Mouse (Mus musculus) B cell, adult 2 months (primary cell): Measurements from ENCODE around the gene Shd.
"Not testable (repeated sequence)": the region's sequence is repeated elsewhere in the genome, so short reads cannot be mapped to it uniquely, and the experiment has no call there.

Source experiments
- DNase-seq, 2 experiments: peaks; one replicate each; pipeline ENCODE4 v3.0.0; 2022

Shd gene

GRCm38 (mm10) chr17:55969966-55970891, at the start of gene Shd:
TSS of gene Shd (plus strand) at chr17:55970467.
- no peak for DNase-seq

GRCm38 (mm10) chr17:55931553-55932502, 38.4 kb upstream of the Shd start:
- DNase-seq, result peak; percentile 63 to 70

DNA sequence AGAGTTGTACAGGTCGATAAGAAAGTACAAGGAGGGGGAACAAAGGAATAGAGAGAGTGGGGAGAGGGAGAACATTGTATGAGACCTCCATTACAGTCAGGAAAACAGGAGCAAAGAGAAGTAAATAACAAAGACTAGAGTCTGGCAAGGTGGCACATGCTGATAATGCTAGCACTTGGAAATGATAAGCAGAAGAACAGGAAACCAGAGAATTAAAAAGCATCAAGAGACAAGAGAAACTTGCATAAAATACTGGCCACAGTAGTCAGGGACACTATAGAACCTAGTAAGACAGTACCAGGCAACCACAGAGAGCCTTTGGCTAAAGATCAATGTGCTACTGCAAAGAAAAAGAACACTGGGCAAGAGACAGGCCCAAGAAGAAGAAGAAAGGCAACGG, 37.6 kb upstream of the Shd start:
- DNase-seq, result no peak

DNA sequence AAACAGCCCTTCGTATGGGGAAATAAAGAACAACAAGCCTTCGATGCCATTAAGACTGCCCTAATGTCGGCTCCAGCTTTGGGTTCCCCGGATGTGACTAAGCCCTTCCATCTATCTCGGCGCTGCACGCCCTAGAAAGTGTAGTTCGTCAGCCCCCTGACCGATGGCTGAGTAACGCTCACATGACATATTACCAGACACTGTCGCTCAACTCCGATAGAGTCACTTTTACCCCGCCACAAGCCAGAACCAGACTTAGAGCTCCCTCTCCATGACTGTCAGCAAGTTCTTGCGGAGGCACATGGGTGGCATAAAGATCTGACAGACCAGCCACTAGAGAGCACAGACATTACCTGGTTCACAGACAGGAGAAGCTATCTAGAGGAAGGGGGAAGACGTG, 37.1 kb upstream of the Shd start:
- no peak for DNase-seq

DNA sequence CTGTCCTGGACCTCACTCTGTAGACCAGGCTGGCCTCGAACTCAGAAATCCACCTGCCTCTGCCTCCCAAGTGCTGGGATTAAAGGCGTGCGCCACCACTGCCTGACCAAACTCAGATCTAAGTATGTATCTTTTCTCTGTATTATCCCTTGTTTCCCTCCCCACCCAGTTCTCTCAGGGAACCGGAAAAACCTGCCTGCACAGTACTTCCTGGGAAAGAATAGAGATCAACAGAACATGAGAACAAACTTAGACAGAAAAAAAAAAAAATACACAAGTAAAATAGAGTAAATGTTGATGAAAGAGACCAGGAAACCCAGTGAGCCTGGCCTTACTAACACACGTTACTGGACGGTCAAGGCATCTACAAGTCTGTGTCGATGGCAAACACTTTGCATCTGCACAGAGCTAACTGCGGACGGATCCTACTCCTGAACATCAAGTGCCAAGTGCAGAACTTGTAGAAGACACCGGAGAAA, 25.8 kb upstream of the Shd start:
- DNase-seq, result not testable (repeated sequence)

GRCm38 (mm10) chr17:55944866-55945682, 25.2 kb upstream of the Shd start:
- peak; percentile 82 to 84 for DNase-seq

DNA sequence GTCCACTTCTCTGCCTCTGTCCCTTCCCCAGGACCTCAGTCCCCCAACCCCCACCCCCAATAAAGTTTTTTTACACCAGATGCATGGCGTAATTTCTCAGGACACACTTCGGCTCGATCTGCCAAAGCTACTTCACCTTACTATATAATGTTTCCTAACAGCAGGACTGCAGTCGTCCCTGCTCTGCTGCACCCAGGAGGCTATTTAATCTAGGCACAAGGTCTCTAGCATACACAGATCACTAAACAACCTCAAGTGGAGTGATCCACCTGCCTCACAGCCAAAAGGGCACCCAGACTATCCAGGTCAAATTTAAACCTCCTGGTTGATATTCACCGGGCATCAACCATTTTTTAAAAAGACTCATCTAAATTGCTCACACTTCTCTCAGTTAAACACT, 24.6 kb upstream of the Shd start:
- DNase-seq, result no peak

DNA sequence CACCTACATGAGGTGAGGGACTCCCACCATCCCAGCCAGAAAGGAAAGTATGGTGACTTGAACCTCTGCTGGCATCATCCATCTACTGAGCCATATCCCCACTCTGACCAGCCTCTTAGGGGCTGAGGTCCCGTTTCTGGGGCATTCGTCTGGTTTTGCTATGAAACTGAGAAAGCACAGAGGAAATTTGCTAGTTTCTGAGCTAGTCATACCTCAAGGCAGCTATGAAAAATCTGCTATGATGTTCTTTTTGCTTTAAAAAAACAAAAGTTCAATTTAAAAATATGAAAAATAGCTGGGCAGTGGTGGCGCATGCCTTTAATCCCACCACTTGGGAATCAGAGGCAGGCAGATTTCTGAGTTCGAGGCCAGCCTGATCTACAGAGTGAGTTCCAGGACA, 21.6 kb upstream of the Shd start:
- no peak for DNase-seq

GRCm38 (mm10) chr17:55949400-55949799, 20.9 kb upstream of the Shd start, which contains the start of gene Zfp119b:
TSS of gene Zfp119b (minus strand) at chr17:55949500.
- no peak for DNase-seq

- no peak for DNase-seq
Measured at GRCm38 (mm10) chr17:55950601-55951000, 19.7 kb upstream of the Shd start.

DNA sequence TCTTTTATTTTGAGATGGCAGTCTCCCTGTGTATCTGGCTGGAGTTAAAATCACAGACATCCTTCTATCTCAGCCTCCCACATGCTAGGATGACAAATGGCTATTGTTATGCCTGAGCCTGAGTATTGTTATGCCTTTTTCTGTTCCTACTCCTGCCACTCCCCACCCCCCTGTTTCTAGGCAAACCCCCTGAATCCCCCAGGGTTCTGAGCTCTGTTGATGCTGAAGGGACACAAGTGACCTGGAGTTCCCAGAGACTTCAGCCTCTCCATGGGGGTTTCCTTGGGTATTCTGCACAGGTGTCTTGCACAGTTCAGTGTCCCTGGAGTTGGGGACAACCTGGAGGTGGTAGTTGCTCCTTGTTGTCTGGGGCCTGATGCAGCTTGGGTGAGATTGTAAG, 18.2 kb upstream of the Shd start:
- no peak for DNase-seq

DNA sequence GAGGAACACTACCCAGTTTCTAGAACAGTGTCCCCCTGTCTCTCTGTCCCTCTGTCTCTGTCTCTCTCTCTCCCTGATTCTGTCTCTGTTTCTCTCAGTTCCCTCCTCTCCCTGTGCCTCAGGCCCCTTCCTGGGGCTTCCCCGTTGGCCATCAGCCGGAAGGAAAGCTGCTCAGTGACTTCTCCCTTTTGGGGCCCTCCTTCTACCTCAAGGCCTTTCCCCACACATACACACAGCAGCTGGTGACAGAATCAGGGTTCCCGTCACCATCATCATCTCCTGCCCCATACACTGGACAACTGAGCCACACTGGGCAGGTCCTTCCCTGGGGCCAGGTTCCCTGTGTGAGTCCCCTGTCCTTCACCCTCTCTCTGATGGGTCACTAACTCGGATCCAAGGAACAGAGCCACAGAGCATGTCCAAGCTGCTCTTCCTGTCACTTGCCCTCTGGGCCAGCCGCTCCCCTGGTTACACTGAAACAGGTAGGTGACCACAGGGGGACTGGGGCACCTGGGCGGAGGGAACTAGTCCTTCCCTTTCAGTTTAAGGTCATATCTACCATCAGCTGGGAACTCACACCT, 17.7 kb upstream of the Shd start, which contains the start of gene Ebi3:
Gene Ebi3 (plus strand): TSS at position 194 of the 581 bp plus-strand sequence.
- DNase-seq, result peak; percentile 30 to 47

GRCm38 (mm10) chr17:55953751-55954150, 16.5 kb upstream of the Shd start:
- no peak for DNase-seq

GRCm38 (mm10) chr17:55954229-55954628, 16.0 kb upstream of the Shd start:
- DNase-seq, result no peak

DNA sequence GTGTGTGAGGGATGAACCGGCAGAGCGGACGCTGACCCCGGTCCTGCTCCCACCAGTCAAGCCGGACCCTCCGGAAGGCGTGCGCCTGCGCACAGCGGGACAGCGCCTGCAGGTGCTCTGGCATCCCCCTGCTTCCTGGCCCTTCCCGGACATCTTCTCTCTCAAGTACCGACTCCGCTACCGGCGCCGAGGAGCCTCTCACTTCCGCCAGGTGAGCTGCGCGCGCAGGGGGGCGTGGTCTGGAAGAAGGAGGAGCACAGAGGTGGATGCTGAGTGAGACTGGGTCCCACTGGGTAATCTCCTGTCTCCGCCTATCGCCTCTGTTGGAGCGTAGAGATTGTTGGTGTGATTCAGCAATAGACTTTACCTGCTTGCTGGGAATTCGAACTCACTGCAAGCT, 14.1 kb upstream of the Shd start:
- peak; percentile 34 to 44 for DNase-seq

GRCm38 (mm10) chr17:55956591-55956990, 13.7 kb upstream of the Shd start:
- no peak for DNase-seq

DNA sequence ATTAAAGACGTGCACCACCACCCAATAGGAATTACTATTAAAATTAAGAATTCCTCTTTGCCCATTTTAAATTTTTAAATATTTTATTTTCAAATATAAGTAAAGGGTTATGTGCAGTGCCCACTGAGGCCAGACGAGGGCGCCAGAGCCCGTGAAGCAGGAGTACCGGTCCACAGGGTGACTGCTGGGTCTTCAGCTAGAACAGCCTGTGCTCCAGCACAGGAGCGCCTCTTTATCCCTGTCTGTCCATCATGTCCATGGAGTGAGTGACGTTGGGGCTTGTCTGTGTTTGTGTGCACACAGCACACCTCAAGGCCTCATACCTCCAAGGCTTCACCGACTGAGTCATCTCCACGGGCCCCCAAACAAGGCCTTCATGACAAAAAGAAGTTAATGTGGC, 13.1 kb upstream of the Shd start:
- DNase-seq, result peak; percentile 84

DNA sequence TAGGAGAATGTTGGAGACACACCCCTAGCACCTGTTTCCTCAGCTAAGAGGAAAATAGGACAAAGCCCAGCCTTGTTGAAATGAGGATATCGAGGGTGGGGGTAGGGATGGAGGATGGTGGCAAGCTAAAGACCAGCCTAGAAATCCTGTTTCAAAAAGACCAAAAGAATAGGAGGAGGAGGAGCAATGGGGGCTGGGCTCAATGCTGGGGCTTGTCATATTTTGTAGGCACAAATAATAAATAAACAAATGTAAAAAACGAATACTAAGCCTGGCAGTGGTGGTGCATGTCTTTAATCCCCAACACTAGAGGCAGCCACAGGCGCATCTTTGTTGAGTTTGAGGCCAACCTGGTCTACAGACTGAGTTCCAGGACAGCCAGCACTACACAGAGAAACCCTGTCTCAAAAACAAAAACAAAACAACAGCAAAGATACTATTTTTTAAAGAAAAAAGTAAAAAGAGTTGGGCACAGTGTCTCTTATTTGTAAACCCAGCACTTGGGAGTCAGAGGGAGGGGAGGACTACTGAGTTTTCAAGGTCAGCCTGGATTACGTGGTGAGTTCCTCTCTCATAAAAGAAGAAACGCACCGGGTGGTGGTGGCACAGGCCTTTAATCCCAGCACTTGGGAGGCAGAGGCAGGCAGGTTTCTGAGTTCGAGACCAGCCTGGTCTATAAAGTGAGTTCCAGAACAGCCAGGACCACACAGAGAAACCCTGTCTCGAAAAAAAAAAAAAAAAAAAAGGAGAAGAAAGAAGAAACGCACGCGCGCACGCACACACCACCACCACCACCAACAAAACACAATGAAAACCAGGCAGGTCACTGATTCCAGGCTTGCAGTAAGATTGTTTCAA, 12.3 kb upstream of the Shd start:
- no peak for DNase-seq

DNA sequence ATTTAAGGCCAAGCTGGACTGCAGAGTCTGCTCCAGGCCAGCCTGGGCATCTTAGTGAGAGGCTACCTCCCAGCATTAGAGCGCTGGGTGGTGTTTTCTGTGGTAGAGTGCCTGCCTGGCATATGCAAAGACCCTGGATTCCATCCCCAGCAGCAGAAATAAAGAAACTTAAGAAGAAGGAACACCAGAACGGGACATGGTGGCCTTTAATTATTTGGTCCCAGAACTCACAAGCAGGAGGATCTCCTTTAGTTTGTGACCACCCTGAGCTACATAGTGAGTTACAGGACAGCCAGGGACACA, 11.7 kb upstream of the Shd start:
- no peak for DNase-seq

DNA sequence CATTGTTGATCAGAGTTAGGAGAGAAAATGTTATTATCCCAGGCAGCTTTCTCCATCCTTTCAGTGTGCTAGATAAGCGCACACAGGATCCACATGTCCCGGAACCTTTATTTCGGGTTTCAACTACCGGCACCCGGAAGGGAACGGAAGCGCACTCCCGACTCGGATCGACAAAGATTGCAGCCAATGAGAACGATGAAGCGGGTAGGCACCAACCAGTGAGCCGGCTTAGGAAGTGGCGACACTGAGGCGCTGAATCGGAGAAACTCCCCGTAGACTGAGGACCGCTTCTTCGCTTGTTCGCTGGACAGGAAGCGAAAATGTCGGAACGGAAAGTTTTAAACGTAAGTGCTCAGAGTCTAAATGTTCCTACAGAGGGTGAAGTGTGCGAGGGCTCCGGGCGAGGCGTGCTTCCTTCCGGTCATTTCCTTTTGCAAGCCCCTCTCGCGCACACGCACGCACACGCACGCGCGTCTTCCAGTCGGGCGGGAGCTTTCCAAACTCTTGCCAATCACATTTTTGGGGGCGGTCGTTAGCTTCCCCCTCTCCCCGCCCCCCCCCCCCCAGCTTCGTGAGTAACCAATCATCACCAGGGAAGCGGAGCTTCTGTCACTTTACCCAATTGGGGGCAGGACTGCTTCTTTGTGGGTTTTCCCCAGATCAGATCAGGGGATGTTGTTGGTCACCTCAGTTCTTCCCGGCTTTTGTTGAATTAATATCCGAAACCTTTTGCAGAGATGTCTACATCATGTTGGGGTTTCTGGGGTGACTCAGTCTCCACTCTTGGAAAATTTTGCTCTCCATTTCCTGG, 11.1 kb upstream of the Shd start, which contains the start of gene Yju2:
Gene Yju2 (plus strand): TSS at position 182 of the 811 bp plus-strand sequence.
- peak; percentile 91 to 93 for DNase-seq
